Mouse (Mus musculus) stomach, postnatal 0 days (tissue): Measurements from ENCODE around the gene Pcdh7.

Source experiments
- CTCF ChIP-seq: IDR thresholded peaks from 2 replicates; pipeline ENCODE4 v1.5.1; 2016; ENCODE audit warnings: antibody characterized with exemption, low read depth, mild to moderate bottlenecking, moderate library complexity
- EP300 ChIP-seq: optimal IDR thresholded peaks from 2 replicates; pipeline ENCODE3; 2016; ENCODE audit warnings: antibody characterized with exemption

DNA sequence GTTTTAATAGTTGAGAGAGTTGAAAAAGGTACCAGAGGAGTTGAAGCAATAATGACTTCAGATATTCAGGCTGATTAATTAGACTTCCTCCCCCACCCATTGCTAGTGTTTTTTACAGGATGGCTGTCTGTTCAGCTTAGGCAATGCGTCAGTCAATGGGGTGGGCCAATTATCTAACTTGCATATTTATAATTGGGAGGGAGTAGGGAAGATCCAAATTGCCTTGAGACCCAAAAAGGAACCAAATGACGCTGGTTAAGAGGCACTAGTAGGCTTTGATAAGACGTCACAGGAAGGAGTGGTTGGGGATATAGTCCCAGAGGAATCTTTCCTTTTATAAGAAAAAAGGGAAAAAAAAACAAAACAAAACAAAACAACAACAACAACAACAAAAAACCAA lies 49.6 kb downstream of the Pcdh7 start:
- TF ChIP-seq EP300: no peak
- no peak for TF ChIP-seq CTCF
